In the genomic region with DNA sequence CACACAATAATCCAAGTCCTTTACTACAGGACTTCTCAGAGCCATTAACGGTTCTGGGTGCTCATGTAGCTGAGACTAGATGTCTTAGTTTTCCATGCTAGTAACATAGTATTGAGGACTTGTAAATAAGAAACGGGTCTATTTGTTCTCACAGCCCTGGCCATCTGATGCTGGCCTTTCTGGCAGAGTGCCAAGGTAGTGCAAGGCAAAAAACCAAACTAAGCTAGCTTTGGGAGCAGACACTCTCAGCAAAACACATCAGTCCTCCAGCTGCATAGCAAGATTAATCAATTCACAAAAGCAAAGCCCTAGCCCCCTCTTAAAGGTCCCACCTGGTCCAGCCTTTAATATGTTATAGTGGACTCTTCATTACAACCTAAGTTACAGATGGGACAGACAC, we compare ENCODE assay signal across 8 mouse cellular contexts.
DNase-seq lines count a peak whose midpoint lies in the region; ATAC-seq and TF ChIP-seq lines count a peak whose summit lies in the region.

No protein-coding gene starts in this region.

- H3K27me3 ChIP-seq in embryonic facial prominence, embryonic 12.5 days, result no peaks in the 10 kb centered on the region
- H3K27me3 ChIP-seq in embryonic facial prominence, embryonic 10.5 days (replicated peaks; ENCODE audit: low read depth, poor library complexity, severe bottlenecking), result no peaks in the 10 kb centered on the region
- no peaks in the 10 kb centered on the region for H3K27me3 ChIP-seq in lung, embryonic 14.5 days (ENCODE audit: insufficient read depth, low read length)
- no peaks in the 10 kb centered on the region for H3K27me3 ChIP-seq in embryonic facial prominence, embryonic 13.5 days
- no peaks in the 10 kb centered on the region for H3K27me3 ChIP-seq in limb, embryonic 14.5 days (ENCODE audit: control insufficient read depth, insufficient read depth, low read length)

- WGBS in embryonic facial prominence, embryonic 12.5 days, result 50% methylated on average over 2 of the region's 2 CpGs
- 77% methylated on average over 2 of the region's 2 CpGs for WGBS in embryonic facial prominence, embryonic 10.5 days
- WGBS in lung, embryonic 14.5 days, result 29% methylated on average over 2 of the region's 2 CpGs
- 62% methylated on average over 2 of the region's 2 CpGs for WGBS in embryonic facial prominence, embryonic 13.5 days
- WGBS in limb, embryonic 14.5 days, result 19% methylated on average over 2 of the region's 2 CpGs

- no peaks in the 10 kb centered on the region for H3K9me3 ChIP-seq in embryonic facial prominence, embryonic 12.5 days
- H3K9me3 ChIP-seq in embryonic facial prominence, embryonic 10.5 days, result no peaks in the 10 kb centered on the region
- H3K9me3 ChIP-seq in lung, embryonic 14.5 days (ENCODE audit: low read depth, low read length), result no peaks in the 10 kb centered on the region
- no peaks in the 10 kb centered on the region for H3K9me3 ChIP-seq in embryonic facial prominence, embryonic 13.5 days
- no peaks in the 10 kb centered on the region for H3K9me3 ChIP-seq in limb, embryonic 14.5 days (ENCODE audit: control insufficient read depth, low read length)

- no peak overlapping the region for H3K4me2 ChIP-seq in embryonic facial prominence, embryonic 12.5 days (replicated peaks)
- H3K4me2 ChIP-seq in lung, embryonic 14.5 days, result no peak overlapping the region
- H3K4me2 ChIP-seq in embryonic facial prominence, embryonic 13.5 days, result no peak overlapping the region
- no peak overlapping the region for H3K4me2 ChIP-seq in limb, embryonic 14.5 days (replicated peaks; ENCODE audit: low read depth, low read length, severe bottlenecking)

- no peak for DNase-seq in embryonic facial prominence, embryonic 10.5 days (ENCODE audit: low spot score)
- DNase-seq in lung, embryonic 14.5 days, result peak; percentile 81
- DNase-seq in lung, adult 18-20 months, result no peak
- no peak for DNase-seq in limb, embryonic 14.5 days (ENCODE audit: low spot score)

- peaks cover 16% of the 10 kb centered on the region for H3K4me1 ChIP-seq in embryonic facial prominence, embryonic 12.5 days
- H3K4me1 ChIP-seq in embryonic facial prominence, embryonic 10.5 days, result peaks cover 12% of the 10 kb centered on the region
- 0 out of 2 replicates have a peak, but pooled peaks cover 7% of the 10 kb centered on the region for H3K4me1 ChIP-seq in lung, embryonic 14.5 days (ENCODE audit: insufficient read depth)
- H3K4me1 ChIP-seq in embryonic facial prominence, embryonic 13.5 days, result peaks cover 23% of the 10 kb centered on the region
- H3K4me1 ChIP-seq in limb, embryonic 14.5 days (ENCODE audit: control insufficient read depth, insufficient read depth, low read length), result peaks cover 21% of the 10 kb centered on the region

- H3K27ac ChIP-seq in embryonic facial prominence, embryonic 12.5 days, result peak overlapping the region; percentile 81
- H3K27ac ChIP-seq in embryonic facial prominence, embryonic 10.5 days (replicated peaks), result no peak overlapping the region
- no peak overlapping the region for H3K27ac ChIP-seq in lung, embryonic 14.5 days (ENCODE audit: low read depth)
- peak overlapping the region; percentile 66 for H3K27ac ChIP-seq in embryonic facial prominence, embryonic 13.5 days
- peak overlapping the region; percentile 70 for H3K27ac ChIP-seq in limb, embryonic 14.5 days (replicated peaks; ENCODE audit: low read depth, low read length)

- no peak overlapping the region for H3K4me3 ChIP-seq in embryonic facial prominence, embryonic 12.5 days
- no peak overlapping the region for H3K4me3 ChIP-seq in embryonic facial prominence, embryonic 10.5 days
- no peak overlapping the region for H3K4me3 ChIP-seq in lung, embryonic 14.5 days (ENCODE audit: low read depth, low read length)
- no peak overlapping the region for H3K4me3 ChIP-seq in embryonic facial prominence, embryonic 13.5 days
- no peak overlapping the region for H3K4me3 ChIP-seq in limb, embryonic 14.5 days (replicated peaks; ENCODE audit: low read length)

- no peak for TF ChIP-seq POLR2A in limb, embryonic 14.5 days (IDR thresholded peaks at IDR 0.05; ENCODE audit: borderline replicate concordance, extremely low read depth, insufficient read depth, insufficient read length)

- H3K36me3 ChIP-seq in embryonic facial prominence, embryonic 12.5 days, result no peaks in the 10 kb centered on the region
- H3K36me3 ChIP-seq in embryonic facial prominence, embryonic 10.5 days (replicated peaks), result no peaks in the 10 kb centered on the region
- no peaks in the 10 kb centered on the region for H3K36me3 ChIP-seq in lung, embryonic 14.5 days (ENCODE audit: insufficient read depth)
- no peaks in the 10 kb centered on the region for H3K36me3 ChIP-seq in embryonic facial prominence, embryonic 13.5 days
- no peaks in the 10 kb centered on the region for H3K36me3 ChIP-seq in limb, embryonic 14.5 days (ENCODE audit: control insufficient read depth, insufficient read depth, low read length)

- no peak for TF ChIP-seq CTCF in lung, embryonic 14.5 days (IDR thresholded peaks at IDR 0.05; ENCODE audit: low read depth)

- no peak overlapping the region for H3K9ac ChIP-seq in embryonic facial prominence, embryonic 12.5 days
- no peak overlapping the region for H3K9ac ChIP-seq in lung, embryonic 14.5 days
- H3K9ac ChIP-seq in embryonic facial prominence, embryonic 13.5 days, result no peak overlapping the region
- H3K9ac ChIP-seq in limb, embryonic 14.5 days (ENCODE audit: low read depth, low read length, severe bottlenecking), result no peak overlapping the region

- ATAC-seq in embryonic facial prominence, embryonic 12.5 days (ENCODE audit: insufficient number of reproducible peaks, insufficient read depth, low FRiP score, low TSS enrichment), result no peak
- no peak; the same call in 1 of the 2 replicates for ATAC-seq in lung, embryonic 14.5 days (ENCODE audit: insufficient read depth)
- ATAC-seq in embryonic facial prominence, embryonic 13.5 days (ENCODE audit: insufficient number of reproducible peaks, insufficient read depth, low FRiP score, low TSS enrichment, low read depth), result no peak
- peak; percentile 12; the same call in 1 of the 2 replicates for ATAC-seq in limb, embryonic 14.5 days (ENCODE audit: low FRiP score, low read depth)
- ATAC-seq in monocyte, adult 5-6 weeks (replicated peaks; ENCODE audit: insufficient number of reproducible peaks, low FRiP score, low TSS enrichment, poor library complexity, severe bottlenecking), result no peak
- no peak for ATAC-seq in inflammation-experienced regulatory T-cells, adult 6 months

Comparison
In these comparisons a context has a peak if more than half of its experiments do, and no peak if none do; other contexts are left out.
1. H3K27ac ChIP-seq: peak in embryonic facial prominence, embryonic 12.5 days (single experiment), embryonic facial prominence, embryonic 13.5 days (single experiment) and limb, embryonic 14.5 days (single experiment); none in embryonic facial prominence, embryonic 10.5 days (single experiment) and lung, embryonic 14.5 days (single experiment).